Mouse (Mus musculus): Measurements from ENCODE around the gene Tpte.
"Not testable (repeated sequence)": the region's sequence is repeated elsewhere in the genome, so short reads cannot be mapped to it uniquely, and the experiment has no call there.

Gene Tpte

GRCm38 (mm10) chr8:22282999-22283491 lies at the start of gene Tpte:
TSS of gene Tpte (plus strand) at chr8:22283441.
- no peak for DNase-seq (ENCODE audit: low spot score in 2 of 2)

- DNase-seq (ENCODE audit: low spot score in 2 of 2), result no peak
Observed at GRCm38 (mm10) chr8:22242986-22243385, 40.3 kb upstream of the Tpte start.

- no peak for DNase-seq (ENCODE audit: low spot score in 2 of 2)
Observed at GRCm38 (mm10) chr8:22245663-22246062, 37.6 kb upstream of the Tpte start.

GRCm38 (mm10) chr8:22247956-22248355 lies 35.3 kb upstream of the Tpte start:
- DNase-seq (ENCODE audit: low spot score in 2 of 2), result no peak

- no peak for DNase-seq (ENCODE audit: low spot score in 2 of 2)
Observed at GRCm38 (mm10) chr8:22249080-22249479, 34.2 kb upstream of the Tpte start.

GRCm38 (mm10) chr8:22258946-22259450 lies 24.2 kb upstream of the Tpte start:
- DNase-seq (ENCODE audit: low spot score in 2 of 2), result no peak

GRCm38 (mm10) chr8:22259531-22259930 lies 23.7 kb upstream of the Tpte start:
- no peak for DNase-seq (ENCODE audit: low spot score in 2 of 2)

GRCm38 (mm10) chr8:22260091-22260722 lies 23.0 kb upstream of the Tpte start:
- no peak for DNase-seq (ENCODE audit: low spot score in 2 of 2)

- no peak for DNase-seq (ENCODE audit: low spot score in 2 of 2)
Observed at GRCm38 (mm10) chr8:22262267-22262666, 21.0 kb upstream of the Tpte start.

- no peak for DNase-seq (ENCODE audit: low spot score in 2 of 2)
Observed at GRCm38 (mm10) chr8:22264292-22264691, 18.9 kb upstream of the Tpte start.

- no peak for DNase-seq (ENCODE audit: low spot score in 2 of 2)
Observed at GRCm38 (mm10) chr8:22264787-22265186, 18.5 kb upstream of the Tpte start.

GRCm38 (mm10) chr8:22265194-22265593 lies 18.0 kb upstream of the Tpte start:
- DNase-seq (ENCODE audit: low spot score in 2 of 2), result no peak

GRCm38 (mm10) chr8:22266809-22267208 lies 16.4 kb upstream of the Tpte start:
- DNase-seq (ENCODE audit: low spot score in 2 of 2), result no peak

- no peak for DNase-seq (ENCODE audit: low spot score in 2 of 2)
Observed at GRCm38 (mm10) chr8:22273142-22273541, 10.1 kb upstream of the Tpte start.

GRCm38 (mm10) chr8:22274641-22275040 lies 8.6 kb upstream of the Tpte start:
- no peak for DNase-seq (ENCODE audit: low spot score in 2 of 2)

GRCm38 (mm10) chr8:22302326-22302725 lies 19.1 kb downstream of the Tpte start:
- DNase-seq (ENCODE audit: low spot score in 2 of 2), result no peak

- no peak for DNase-seq (ENCODE audit: low spot score in 2 of 2)
Observed at GRCm38 (mm10) chr8:22302896-22303306, 19.7 kb downstream of the Tpte start.

- not testable (repeated sequence) for DNase-seq (ENCODE audit: low spot score in 2 of 2)
Observed at GRCm38 (mm10) chr8:22304045-22304444, 20.8 kb downstream of the Tpte start.

GRCm38 (mm10) chr8:22306999-22307398 lies 23.8 kb downstream of the Tpte start:
- DNase-seq (ENCODE audit: low spot score in 2 of 2), result no peak

- DNase-seq (ENCODE audit: low spot score in 2 of 2), result no peak
Observed at GRCm38 (mm10) chr8:22311446-22311845, 28.2 kb downstream of the Tpte start.

GRCm38 (mm10) chr8:22335426-22335825 lies 52.2 kb downstream of the Tpte start:
- DNase-seq (ENCODE audit: low spot score in 2 of 2), result no peak

GRCm38 (mm10) chr8:22359359-22359758 lies 76.1 kb downstream of the Tpte start:
- DNase-seq (ENCODE audit: low spot score in 2 of 2), result no peak

GRCm38 (mm10) chr8:22359882-22360281 lies 76.6 kb downstream of the Tpte start:
- DNase-seq (ENCODE audit: low spot score in 2 of 2), result no peak

GRCm38 (mm10) chr8:22376311-22376710 lies 93.1 kb downstream of the Tpte start:
- no peak for DNase-seq (ENCODE audit: low spot score in 2 of 2)

All from frontal cortex, postnatal 25 days (tissue).